Mouse (Mus musculus) midbrain, postnatal 0 days (tissue): ENCODE measurements at regions not wholly inside any gene's neighbourhood (a gene's known extent, or its start where the extent isn't known, plus 50 kb on each side); places are given as distances from the start of the nearest gene placed in this dataset.

Experiments
- ATAC-seq: fragments of 200-750 bp; cut with Nextera tagmentation; 2 replicates; pipeline ENCODE4 v1.8.0; 2017; ENCODE audit warnings: moderate number of reproducible peaks, mild to moderate bottlenecking, moderate TSS enrichment, moderate library complexity; ENCODE audit not compliant: low FRiP score
- DNase-seq: peaks from one replicate; pipeline ENCODE4 v3.0.0-alpha.2; 2015; ENCODE audit warnings: low spot score
- H3K27ac ChIP-seq: fragments of 300-500 bp; sonication (generic); 2 replicates; pipeline ENCODE4 v1.5.1; 2014; ENCODE audit warnings: low read depth, mild to moderate bottlenecking, low read length, mixed read lengths
- H3K27me3 ChIP-seq: fragments of 300-500 bp; sonication (generic); 2 replicates; pipeline ENCODE4 v1.6.1; 2014; ENCODE audit warnings: low read length, control low read depth, mixed read lengths; ENCODE audit not compliant: insufficient read depth
- H3K36me3 ChIP-seq: fragments of 300-500 bp; sonication (generic); 2 replicates; pipeline ENCODE4 v1.6.1; 2014; ENCODE audit warnings: low read length, control low read depth, mixed read lengths; ENCODE audit not compliant: insufficient read depth
- H3K4me1 ChIP-seq: fragments of 300-500 bp; sonication (generic); 2 replicates; pipeline ENCODE4 v1.6.1; 2014; ENCODE audit warnings: mild to moderate bottlenecking, control low read depth, antibody characterized with exemption, low read length, mixed read lengths; ENCODE audit not compliant: insufficient read depth
- H3K4me2 ChIP-seq: fragments of 300-500 bp; sonication (generic); 2 replicates; pipeline ENCODE4 v1.6.1; 2014; ENCODE audit warnings: low read depth, mild to moderate bottlenecking, low read length, mixed read lengths; ENCODE audit not compliant: poor library complexity, severe bottlenecking
- H3K4me3 ChIP-seq: fragments of 300-500 bp; sonication (generic); 2 replicates; pipeline ENCODE4 v1.5.1; 2014; ENCODE audit warnings: low read depth, mild to moderate bottlenecking, low read length, moderate library complexity
- H3K9ac ChIP-seq: fragments of 300-500 bp; sonication (generic); replicated peaks from 2 replicates; pipeline ENCODE4 v1.6.1; 2014; ENCODE audit warnings: mild to moderate bottlenecking, low read length, moderate library complexity, mixed read lengths; ENCODE audit not compliant: poor library complexity, severe bottlenecking
- H3K9me3 ChIP-seq: fragments of 300-500 bp; sonication (generic); 2 replicates; pipeline ENCODE4 v1.6.1; 2016; ENCODE audit warnings: low read length, control low read depth
- CTCF ChIP-seq: IDR thresholded peaks from 2 replicates; pipeline ENCODE4 v1.5.1; 2016; ENCODE audit warnings: antibody characterized with exemption, mild to moderate bottlenecking
- WGBS: fragments of 180-500 bp; shearing (Covaris S2); extraction: QIAGEN DNeasy Blood & Tissue Kit; methylation state at CpG from one replicate; pipeline ENCODE4 v1.1.7; 2014; 5-methylcytosine and 5-hydroxymethylcytosine counted together

DNA sequence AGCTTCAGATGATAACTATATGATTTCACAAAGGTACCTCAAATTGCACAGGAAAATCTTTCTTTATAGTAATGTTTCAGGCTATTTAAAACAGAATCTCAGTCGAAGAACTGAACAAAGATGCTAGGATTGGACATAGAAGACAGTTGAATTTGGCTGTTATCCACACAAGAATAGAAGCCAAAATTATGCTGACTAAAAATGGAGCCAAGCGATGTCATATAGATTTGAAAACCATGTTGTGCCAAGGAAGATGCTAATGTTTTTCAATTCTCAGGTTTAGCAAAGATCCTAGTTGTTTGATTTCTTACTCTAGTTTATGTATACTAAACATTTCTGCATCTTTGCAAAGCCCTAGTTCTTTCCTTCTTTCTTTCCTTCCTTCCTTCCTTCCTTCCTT is 379.6 kb downstream of the Gm43517 start:
- no peak overlapping the region for H3K27ac ChIP-seq
- H3K9me3 ChIP-seq = no peaks in the 10 kb centered on the region
- no peak for TF ChIP-seq CTCF
- H3K27me3 ChIP-seq = no peaks in the 10 kb centered on the region
- no peaks in the 10 kb centered on the region for H3K36me3 ChIP-seq
- no peak for DNase-seq
- H3K9ac ChIP-seq = no peak overlapping the region
- WGBS = 78% methylated on average over 2 of the region's 2 CpGs
- ATAC-seq = no peak
- H3K4me2 ChIP-seq = no peak overlapping the region
- H3K4me1 ChIP-seq = no peaks in the 10 kb centered on the region
- H3K4me3 ChIP-seq = no peak overlapping the region

GRCm38 (mm10) chr12:49808341-49808740 is 423.4 kb downstream of the Gm43517 start:
- no peak for DNase-seq

DNA sequence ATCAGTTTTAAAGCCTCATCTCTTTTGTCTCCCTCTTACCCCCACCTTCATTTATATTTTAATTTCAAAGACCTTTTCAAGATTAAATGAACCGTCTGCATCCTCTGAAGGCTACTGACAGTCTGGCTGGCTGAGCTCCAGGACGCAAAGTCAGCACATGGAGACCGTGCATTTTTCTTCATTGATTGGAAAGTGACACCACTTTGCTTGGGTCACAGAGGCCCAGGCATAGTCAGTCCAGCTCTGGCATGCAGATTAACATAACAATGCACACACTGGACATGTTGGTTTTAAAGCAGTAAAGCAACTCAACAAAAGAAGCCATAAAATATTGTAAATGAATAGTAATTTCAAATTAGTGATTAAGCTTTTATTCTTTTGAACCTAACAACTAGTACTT is 429.7 kb downstream of the Gm43517 start:
- Histone ChIP-seq H3K4me3 (no peak overlapping the region), H3K4me2 (no peak overlapping the region), H3K27ac (no peak overlapping the region), H3K9ac (no peak overlapping the region), H3K27me3 (no peaks in the 10 kb centered on the region), H3K4me1 (no peaks in the 10 kb centered on the region), H3K9me3 (no peaks in the 10 kb centered on the region), H3K36me3 (no peaks in the 10 kb centered on the region)
- TF ChIP-seq CTCF = no peak
- ATAC-seq (no peak), DNase-seq (no peak)
- 17% methylated on average over 3 of the region's 3 CpGs for WGBS

More at GRCm38 (mm10) chr12:49808341-49808740, 423.4 kb downstream of the Gm43517 start:
- WGBS = 89% methylated on average over 1 of the region's 1 CpGs
- Histone ChIP-seq H3K27me3 (no peaks in the 10 kb centered on the region), H3K4me2 (no peak overlapping the region), H3K36me3 (no peaks in the 10 kb centered on the region), H3K9me3 (no peaks in the 10 kb centered on the region), H3K27ac (no peak overlapping the region), H3K9ac (no peak overlapping the region), H3K4me3 (no peak overlapping the region), H3K4me1 (no peaks in the 10 kb centered on the region)
- TF ChIP-seq CTCF = no peak
- ATAC-seq = no peak

DNA sequence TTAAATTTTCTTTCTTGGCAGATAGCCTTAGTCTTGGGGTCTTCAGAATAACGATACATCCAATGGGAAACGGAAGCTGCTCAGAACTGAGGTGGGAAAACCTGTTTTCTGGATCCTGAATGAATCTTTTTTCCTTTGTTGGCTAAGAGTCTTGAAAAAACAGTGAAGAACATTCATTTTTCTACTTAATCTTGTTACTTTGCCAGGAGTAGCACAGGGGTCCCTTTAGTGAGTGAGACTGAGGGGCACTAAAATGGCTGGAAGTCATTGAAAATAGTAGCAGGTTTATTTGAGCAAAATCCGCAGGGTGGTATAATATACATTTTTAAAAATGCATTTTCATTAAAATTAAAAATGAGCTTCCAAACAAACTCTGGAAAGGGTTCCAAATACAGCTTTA is 442.8 kb downstream of the Gm43517 start:
- no peak overlapping the region for H3K27ac ChIP-seq
- H3K9ac ChIP-seq = no peak overlapping the region
- H3K9me3 ChIP-seq = no peaks in the 10 kb centered on the region
- ATAC-seq (no peak), DNase-seq (no peak)
- no peaks in the 10 kb centered on the region for H3K27me3 ChIP-seq
- H3K4me3 ChIP-seq = no peak overlapping the region
- H3K4me2 ChIP-seq = no peak overlapping the region
- no peaks in the 10 kb centered on the region for H3K4me1 ChIP-seq
- no peak for TF ChIP-seq CTCF
- WGBS = 82% methylated on average over 3 of the region's 3 CpGs
- H3K36me3 ChIP-seq = no peaks in the 10 kb centered on the region

DNA sequence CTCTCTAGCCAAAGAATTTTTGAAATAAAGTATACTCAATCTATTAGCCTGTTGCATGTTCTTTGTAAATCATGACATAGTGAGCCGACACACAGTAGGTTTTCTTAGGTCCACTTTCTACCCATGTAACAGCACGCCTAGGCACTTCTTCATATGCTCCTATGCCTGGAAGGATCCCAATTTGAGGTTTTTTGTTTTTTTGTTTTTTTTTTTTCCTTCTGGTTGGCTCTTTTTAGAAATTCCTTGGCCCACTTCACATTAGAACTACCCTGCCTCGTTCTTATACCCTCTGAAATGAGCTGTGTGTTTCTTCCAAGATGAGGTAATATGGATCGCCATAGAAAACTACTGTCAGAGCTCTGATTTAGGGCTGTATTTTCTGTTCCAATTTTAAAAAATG is 443.6 kb downstream of the Gm43517 start:
- Histone ChIP-seq H3K27ac (no peak overlapping the region), H3K36me3 (no peaks in the 10 kb centered on the region), H3K27me3 (no peaks in the 10 kb centered on the region), H3K4me1 (no peaks in the 10 kb centered on the region), H3K9ac (no peak overlapping the region), H3K9me3 (no peaks in the 10 kb centered on the region), H3K4me2 (no peak overlapping the region), H3K4me3 (no peak overlapping the region)
- DNase-seq (no peak), ATAC-seq (no peak)
- TF ChIP-seq CTCF = no peak
- WGBS = 87% methylated on average over 4 of the region's 4 CpGs

DNA sequence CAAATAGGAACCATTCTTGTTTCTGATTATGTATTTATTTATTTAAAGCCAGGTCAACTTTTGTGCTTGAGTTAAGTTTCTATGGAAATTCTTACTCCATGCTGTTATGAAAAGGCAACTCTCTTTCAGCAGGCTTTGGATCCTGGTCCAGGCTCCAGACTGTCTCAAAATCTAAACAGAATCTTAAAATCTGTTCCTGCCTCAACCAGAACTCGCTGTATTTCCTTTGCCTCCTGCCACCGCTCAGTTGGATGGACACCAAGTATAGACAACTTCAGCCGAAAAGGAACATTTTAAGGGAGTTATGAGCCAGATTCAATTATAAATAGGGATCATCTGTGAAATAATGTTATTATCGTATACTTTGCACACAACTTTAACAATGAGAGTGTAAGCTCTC is 445.7 kb downstream of the Gm43517 start:
- no peak overlapping the region for H3K4me2 ChIP-seq
- H3K4me3 ChIP-seq = no peak overlapping the region
- H3K27ac ChIP-seq = no peak overlapping the region
- no peaks in the 10 kb centered on the region for H3K27me3 ChIP-seq
- TF ChIP-seq CTCF = no peak
- no peaks in the 10 kb centered on the region for H3K36me3 ChIP-seq
- ATAC-seq (no peak), DNase-seq (no peak)
- no peak overlapping the region for H3K9ac ChIP-seq
- H3K4me1 ChIP-seq = no peaks in the 10 kb centered on the region
- H3K9me3 ChIP-seq = no peaks in the 10 kb centered on the region
- WGBS = 90% methylated on average over 4 of the region's 4 CpGs
